ENCODE assay signal across 14 mouse cellular contexts in genomic region chr9:114543882-114544753, GRCm38 (mm10). TPM values are rescaled to one million over a fixed set of nuclear protein-coding genes. Genes with fewer than 3 reads are reported as not detected.
DNase-seq lines count a peak whose midpoint lies in the region; ATAC-seq and TF ChIP-seq lines count a peak whose summit lies in the region.
"Had no signal": no experiment of that assay in that cellular context is flagged by ENCODE, and none has a peak within 500 bp of the region (broad histone marks: within the 10 kb centered on the region; RNA-seq: fewer than 3 reads in every experiment).

No protein-coding gene starts in this region.

- peaks cover 92% of the 10 kb centered on the region for H3K4me1 ChIP-seq in hindbrain, embryonic 10.5 days (replicated peaks)
- no peaks in the 10 kb centered on the region for H3K4me1 ChIP-seq in hindbrain, postnatal 0 days (ENCODE audit: insufficient read depth, low read length)
- peaks cover 33% of the 10 kb centered on the region for H3K4me1 ChIP-seq in intestine, embryonic 14.5 days (replicated peaks; ENCODE audit: control insufficient read depth, insufficient read depth, low read length)
- H3K4me1 ChIP-seq in limb, embryonic 10.5 days: peaks cover 92% of the 10 kb centered on the region

- no peak overlapping the region for H3K4me2 ChIP-seq in hindbrain, postnatal 0 days (ENCODE audit: low read depth, low read length)
- H3K4me2 ChIP-seq in intestine, embryonic 14.5 days (ENCODE audit: low read length): peak overlapping the region; percentile 5; the same call in 1 of the 2 replicates
- H3K4me2 ChIP-seq: embryonic facial prominence, embryonic 12.5 days had no signal

- TF ChIP-seq CTCF in hindbrain, postnatal 0 days (IDR thresholded peaks at IDR 0.05; ENCODE audit: low read depth): no peak

- H3K4me3 ChIP-seq in hindbrain, embryonic 10.5 days: no peak overlapping the region
- no peak overlapping the region for H3K4me3 ChIP-seq in hindbrain, postnatal 0 days (ENCODE audit: low read length)
- H3K4me3 ChIP-seq in intestine, embryonic 14.5 days (ENCODE audit: low read depth, low read length): no peak overlapping the region
- H3K4me3 ChIP-seq in limb, embryonic 10.5 days: peak overlapping the region; percentile 31
- H3K4me3 ChIP-seq: embryonic facial prominence, embryonic 12.5 days had no signal

- WGBS in hindbrain, embryonic 10.5 days: 72% methylated on average over 17 of the region's 17 CpGs
- WGBS in hindbrain, postnatal 0 days: 50% methylated on average over 17 of the region's 17 CpGs
- 50% methylated on average over 15 of the region's 17 CpGs for WGBS in intestine, embryonic 14.5 days
- 35% methylated on average over 15 of the region's 17 CpGs for WGBS in limb, embryonic 10.5 days

- peak overlapping the region; percentile 73 for H3K27ac ChIP-seq in hindbrain, embryonic 10.5 days
- no peak overlapping the region for H3K27ac ChIP-seq in hindbrain, postnatal 0 days
- no peak overlapping the region for H3K27ac ChIP-seq in intestine, embryonic 14.5 days (ENCODE audit: low read depth)
- H3K27ac ChIP-seq in limb, embryonic 10.5 days: peak overlapping the region; percentile 77
- H3K27ac ChIP-seq: embryonic facial prominence, embryonic 12.5 days had no signal

- no peaks in the 10 kb centered on the region for H3K9me3 ChIP-seq in hindbrain, embryonic 10.5 days
- H3K9me3 ChIP-seq in hindbrain, postnatal 0 days (ENCODE audit: low read length): no peaks in the 10 kb centered on the region
- H3K9me3 ChIP-seq in intestine, embryonic 14.5 days (ENCODE audit: control insufficient read depth, low read length): no peaks in the 10 kb centered on the region
- H3K9me3 ChIP-seq in limb, embryonic 10.5 days (replicated peaks): no peaks in the 10 kb centered on the region
- H3K9me3 ChIP-seq: embryonic facial prominence, embryonic 12.5 days had no signal

- no peak overlapping the region for H3K9ac ChIP-seq in hindbrain, postnatal 0 days (replicated peaks; ENCODE audit: low read length)
- no peak overlapping the region for H3K9ac ChIP-seq in intestine, embryonic 14.5 days (ENCODE audit: low read length)
- H3K9ac ChIP-seq: embryonic facial prominence, embryonic 12.5 days had no signal

- DNase-seq in hindbrain, embryonic 10.5 days (ENCODE audit: low spot score): no peak
- DNase-seq in hindbrain, postnatal 0 days (ENCODE audit: low spot score): no peak
- peak; percentile 6 for DNase-seq in cerebellum, adult 9-11 months
- peak; percentile 66 for DNase-seq in intestine, embryonic 14.5 days (ENCODE audit: low spot score)
- no peak for DNase-seq in limb, embryonic 10.5 days (ENCODE audit: low spot score)
- DNase-seq in ovary, postnatal 10 days (ENCODE audit: low spot score): no peak
- DNase-seq in thymus, postnatal 10 days (ENCODE audit: low spot score in 2 of 2): no peak
- DNase-seq in heart, adult 9 months (ENCODE audit: low spot score in 2 of 2): no peak
- DNase-seq: gastrocnemius, postnatal 36 days; lung, postnatal 10 days had no signal

- H3K36me3 ChIP-seq in hindbrain, embryonic 10.5 days: peaks cover 4% of the 10 kb centered on the region; the same call in 1 of the 2 replicates
- no peaks in the 10 kb centered on the region for H3K36me3 ChIP-seq in hindbrain, postnatal 0 days (ENCODE audit: insufficient read depth, low read length)
- no peaks in the 10 kb centered on the region for H3K36me3 ChIP-seq in intestine, embryonic 14.5 days (ENCODE audit: control insufficient read depth, insufficient read depth, low read length)
- peaks cover 10% of the 10 kb centered on the region for H3K36me3 ChIP-seq in limb, embryonic 10.5 days
- H3K36me3 ChIP-seq: embryonic facial prominence, embryonic 12.5 days had no signal

- ATAC-seq in hindbrain, postnatal 0 days: no peak
- ATAC-seq in intestine, embryonic 14.5 days (replicated peaks; ENCODE audit: low FRiP score, low TSS enrichment, low read depth): peak; percentile 28

- H3K27me3 ChIP-seq in hindbrain, embryonic 10.5 days (ENCODE audit: insufficient read depth, poor library complexity, severe bottlenecking): no peaks in the 10 kb centered on the region
- H3K27me3 ChIP-seq in hindbrain, postnatal 0 days (ENCODE audit: insufficient read depth, low read length): no peaks in the 10 kb centered on the region
- no peaks in the 10 kb centered on the region for H3K27me3 ChIP-seq in intestine, embryonic 14.5 days (replicated peaks; ENCODE audit: control insufficient read depth, insufficient read depth, low read length)
- H3K27me3 ChIP-seq in limb, embryonic 10.5 days (ENCODE audit: low read depth, poor library complexity, severe bottlenecking): no peaks in the 10 kb centered on the region
- H3K27me3 ChIP-seq: embryonic facial prominence, embryonic 12.5 days had no signal

RNA-seq across cellular contexts. Expression of gene Trim71, which starts 20.1 kb away (rescaled TPM):
- polyA plus RNA-seq in hindbrain, embryonic 10.5 days (2016; fragmentation: Nextera tagmentation; extraction: Ambion mirVana): 3.8 and 8.3 TPM in 2 replicates
- total RNA-seq in hindbrain, postnatal 0 days (2014; rRNA removed): 0.10 and 0.25 TPM in 2 replicates
- polyA plus RNA-seq in hindbrain, postnatal 0 days (2015; fragmentation: Nextera tagmentation; extraction: Ambion mirVana): 0.20 and 0.24 TPM in 2 replicates
- polyA plus RNA-seq in intestine, embryonic 14.5 days (2014; fragmentation: Nextera tagmentation; extraction: Ambion mirVana): 2.7 and 2.9 TPM in 2 replicates
- 6.2 and 11.5 TPM in 2 replicates for polyA plus RNA-seq in limb, embryonic 10.5 days (2016; fragmentation: Nextera tagmentation; extraction: Ambion mirVana)
- total RNA-seq: gastrocnemius, postnatal 36 days had no signal

RNA-seq across cellular contexts. Expression of gene C130032M10Rik, which starts 28.6 kb away (rescaled TPM):
- 0.38 and 1.9 TPM in 2 replicates for polyA plus RNA-seq in hindbrain, embryonic 10.5 days (2016; fragmentation: Nextera tagmentation; extraction: Ambion mirVana)
- not detected in 2 replicates for total RNA-seq in hindbrain, postnatal 0 days (2014; rRNA removed)
- not detected in 2 replicates for polyA plus RNA-seq in hindbrain, postnatal 0 days (2015; fragmentation: Nextera tagmentation; extraction: Ambion mirVana)
- 0.46 TPM in 1 of 2 replicates, not detected in the other for polyA plus RNA-seq in intestine, embryonic 14.5 days (2014; fragmentation: Nextera tagmentation; extraction: Ambion mirVana)
- polyA plus RNA-seq in limb, embryonic 10.5 days (2016; fragmentation: Nextera tagmentation; extraction: Ambion mirVana): 1.5 and 1.6 TPM in 2 replicates
- total RNA-seq: adrenal gland, postnatal 10 days; gastrocnemius, postnatal 36 days; layer of hippocampus, adult 8-10 months had no signal
- polyA plus RNA-seq: urinary bladder, adult 2 months had no signal

RNA-seq across cellular contexts. Expression of gene Ccr4, which starts 39.4 kb away (rescaled TPM):
- polyA plus RNA-seq in hindbrain, embryonic 10.5 days (2016; fragmentation: Nextera tagmentation; extraction: Ambion mirVana): 0.07 TPM in 1 of 2 replicates, not detected in the other
- not detected in 2 replicates for total RNA-seq in hindbrain, postnatal 0 days (2014; rRNA removed)
- not detected in 2 replicates for polyA plus RNA-seq in hindbrain, postnatal 0 days (2015; fragmentation: Nextera tagmentation; extraction: Ambion mirVana)
- polyA plus RNA-seq in intestine, embryonic 14.5 days (2014; fragmentation: Nextera tagmentation; extraction: Ambion mirVana): 0.08 TPM in 2 replicates
- 0.06 TPM in 1 of 2 replicates, not detected in the other for polyA plus RNA-seq in limb, embryonic 10.5 days (2016; fragmentation: Nextera tagmentation; extraction: Ambion mirVana)
- total RNA-seq: gastrocnemius, postnatal 36 days; layer of hippocampus, adult 8-10 months had no signal
- polyA plus RNA-seq: embryonic facial prominence, embryonic 12.5 days had no signal

Comparison
In these comparisons a context has a peak if more than half of its experiments do, and no peak if none do; other contexts are left out.
1. H3K27ac ChIP-seq: peak in hindbrain, embryonic 10.5 days (single experiment) and limb, embryonic 10.5 days (single experiment); none in hindbrain, postnatal 0 days (single experiment) and intestine, embryonic 14.5 days (single experiment).
2. DNase-seq: peak in cerebellum, adult 9-11 months (single experiment) and intestine, embryonic 14.5 days (single experiment); none in hindbrain, embryonic 10.5 days (single experiment), hindbrain, postnatal 0 days (single experiment), limb, embryonic 10.5 days (single experiment), ovary, postnatal 10 days (single experiment), thymus, postnatal 10 days (0 of 2) and heart, adult 9 months (0 of 2).